Mouse (Mus musculus): ENCODE data around the gene Zp2. TPM values are rescaled to one million over a fixed set of nuclear protein-coding genes. Genes with fewer than 3 reads are reported as not detected.

Gene Zp2
- polyA plus RNA-seq, 1 experiment = not detected

- TF ChIP-seq CTCF (IDR thresholded peaks at IDR 0.05; ENCODE audit: control insufficient read depth, insufficient read depth, insufficient replicate concordance, low read depth, low read length) (no peak), POLR2A (IDR thresholded peaks at IDR 0.05; ENCODE audit: control insufficient read depth, low read depth, low read length) (no peak)
- Histone ChIP-seq H3K27ac (ENCODE audit: control insufficient read depth, insufficient read depth, low read depth, low read length) (no peak overlapping the region), H3K36me3 (ENCODE audit: control insufficient read depth, insufficient read depth, low read length) (no peaks in the 10 kb centered on the region), H3K4me3 (ENCODE audit: control insufficient read depth, low read depth, low read length) (no peak overlapping the region), H3K4me1 (ENCODE audit: control insufficient read depth, insufficient read depth, low read length) (no peaks in the 10 kb centered on the region), H3K27me3 (ENCODE audit: control insufficient read depth, insufficient read depth, low read length) (no peaks in the 10 kb centered on the region)
Observed at GRCm38 (mm10) chr7:120128951-120129350, 16.1 kb downstream of the Zp2 start.

- no peaks in the 10 kb centered on the region for H3K27me3 ChIP-seq (ENCODE audit: control insufficient read depth, insufficient read depth, low read length)
- H3K4me3 ChIP-seq (ENCODE audit: control insufficient read depth, low read depth, low read length) = no peak overlapping the region
- H3K4me1 ChIP-seq (ENCODE audit: control insufficient read depth, insufficient read depth, low read length) = no peaks in the 10 kb centered on the region
- no peaks in the 10 kb centered on the region for H3K36me3 ChIP-seq (ENCODE audit: control insufficient read depth, insufficient read depth, low read length)
- H3K27ac ChIP-seq (ENCODE audit: control insufficient read depth, insufficient read depth, low read depth, low read length) = no peak overlapping the region
- TF ChIP-seq POLR2A (IDR thresholded peaks at IDR 0.05; ENCODE audit: control insufficient read depth, low read depth, low read length) (no peak), CTCF (IDR thresholded peaks at IDR 0.05; ENCODE audit: control insufficient read depth, insufficient read depth, insufficient replicate concordance, low read depth, low read length) (no peak)
Observed at GRCm38 (mm10) chr7:120127686-120128059, 17.4 kb downstream of the Zp2 start.

- TF ChIP-seq CTCF (IDR thresholded peaks at IDR 0.05; ENCODE audit: control insufficient read depth, insufficient read depth, insufficient replicate concordance, low read depth, low read length) (no peak), POLR2A (IDR thresholded peaks at IDR 0.05; ENCODE audit: control insufficient read depth, low read depth, low read length) (no peak)
- Histone ChIP-seq H3K4me3 (ENCODE audit: control insufficient read depth, low read depth, low read length) (no peak overlapping the region), H3K27ac (ENCODE audit: control insufficient read depth, insufficient read depth, low read depth, low read length) (no peak overlapping the region)
Observed at GRCm38 (mm10) chr7:120126976-120127685, 18.0 kb downstream of the Zp2 start.

GRCm38 (mm10) chr7:120124844-120125243 lies 20.2 kb downstream of the Zp2 start:
- H3K4me1 ChIP-seq (ENCODE audit: control insufficient read depth, insufficient read depth, low read length) = no peaks in the 10 kb centered on the region
- no peak overlapping the region for H3K4me3 ChIP-seq (ENCODE audit: control insufficient read depth, low read depth, low read length)
- no peaks in the 10 kb centered on the region for H3K36me3 ChIP-seq (ENCODE audit: control insufficient read depth, insufficient read depth, low read length)
- no peak overlapping the region for H3K27ac ChIP-seq (ENCODE audit: control insufficient read depth, insufficient read depth, low read depth, low read length)
- no peaks in the 10 kb centered on the region for H3K27me3 ChIP-seq (ENCODE audit: control insufficient read depth, insufficient read depth, low read length)
- no peak for TF ChIP-seq POLR2A (IDR thresholded peaks at IDR 0.05; ENCODE audit: control insufficient read depth, low read depth, low read length)
- peak; percentile 66; the same call in 1 of the 2 replicates for TF ChIP-seq CTCF (IDR thresholded peaks at IDR 0.05; ENCODE audit: control insufficient read depth, insufficient read depth, insufficient replicate concordance, low read depth, low read length)

More at GRCm38 (mm10) chr7:120126976-120127685, 18.0 kb downstream of the Zp2 start:
- no peaks in the 10 kb centered on the region for H3K36me3 ChIP-seq (ENCODE audit: control insufficient read depth, insufficient read depth, low read length)
- no peaks in the 10 kb centered on the region for H3K27me3 ChIP-seq (ENCODE audit: control insufficient read depth, insufficient read depth, low read length)
- no peaks in the 10 kb centered on the region for H3K4me1 ChIP-seq (ENCODE audit: control insufficient read depth, insufficient read depth, low read length)

GRCm38 (mm10) chr7:120123776-120124175 lies 21.3 kb downstream of the Zp2 start:
- no peak overlapping the region for H3K27ac ChIP-seq (ENCODE audit: control insufficient read depth, insufficient read depth, low read depth, low read length)
- no peak for TF ChIP-seq CTCF (IDR thresholded peaks at IDR 0.05; ENCODE audit: control insufficient read depth, insufficient read depth, insufficient replicate concordance, low read depth, low read length)
- TF ChIP-seq POLR2A (IDR thresholded peaks at IDR 0.05; ENCODE audit: control insufficient read depth, low read depth, low read length) = no peak
- no peaks in the 10 kb centered on the region for H3K27me3 ChIP-seq (ENCODE audit: control insufficient read depth, insufficient read depth, low read length)
- no peaks in the 10 kb centered on the region for H3K36me3 ChIP-seq (ENCODE audit: control insufficient read depth, insufficient read depth, low read length)
- H3K4me3 ChIP-seq (ENCODE audit: control insufficient read depth, low read depth, low read length) = no peak overlapping the region
- no peaks in the 10 kb centered on the region for H3K4me1 ChIP-seq (ENCODE audit: control insufficient read depth, insufficient read depth, low read length)

- Histone ChIP-seq H3K36me3 (ENCODE audit: control insufficient read depth, insufficient read depth, low read length) (no peaks in the 10 kb centered on the region), H3K27ac (ENCODE audit: control insufficient read depth, insufficient read depth, low read depth, low read length) (no peak overlapping the region), H3K4me1 (ENCODE audit: control insufficient read depth, insufficient read depth, low read length) (no peaks in the 10 kb centered on the region), H3K4me3 (ENCODE audit: control insufficient read depth, low read depth, low read length) (no peak overlapping the region), H3K27me3 (ENCODE audit: control insufficient read depth, insufficient read depth, low read length) (no peaks in the 10 kb centered on the region)
- TF ChIP-seq POLR2A (IDR thresholded peaks at IDR 0.05; ENCODE audit: control insufficient read depth, low read depth, low read length) = no peak
Observed at GRCm38 (mm10) chr7:120117529-120117928, 27.6 kb downstream of the Zp2 start.

GRCm38 (mm10) chr7:120116976-120117375 lies 28.1 kb downstream of the Zp2 start:
- Histone ChIP-seq H3K27ac (ENCODE audit: control insufficient read depth, insufficient read depth, low read depth, low read length) (no peak overlapping the region), H3K4me3 (ENCODE audit: control insufficient read depth, low read depth, low read length) (no peak overlapping the region), H3K36me3 (ENCODE audit: control insufficient read depth, insufficient read depth, low read length) (no peaks in the 10 kb centered on the region), H3K4me1 (ENCODE audit: control insufficient read depth, insufficient read depth, low read length) (no peaks in the 10 kb centered on the region), H3K27me3 (ENCODE audit: control insufficient read depth, insufficient read depth, low read length) (no peaks in the 10 kb centered on the region)
- TF ChIP-seq POLR2A (IDR thresholded peaks at IDR 0.05; ENCODE audit: control insufficient read depth, low read depth, low read length) (no peak), CTCF (IDR thresholded peaks at IDR 0.05; ENCODE audit: control insufficient read depth, insufficient read depth, insufficient replicate concordance, low read depth, low read length) (no peak)

Measured in testis, adult 2 months (tissue).